Mouse (Mus musculus) kidney, postnatal 0 days (tissue): ENCODE results near the gene Fbxo3. TPM values are rescaled to one million over a fixed set of nuclear protein-coding genes. Genes with fewer than 3 reads are reported as not detected.

Experiments
- ATAC-seq: fragments of 200-750 bp; cut with Nextera tagmentation; replicated peaks from 2 replicates; pipeline ENCODE4 v1.8.0; 2017; ENCODE audit warnings: low read depth, moderate number of reproducible peaks, moderate TSS enrichment, moderate library complexity; ENCODE audit not compliant: low FRiP score
- DNase-seq: peaks from one replicate; pipeline ENCODE4 v3.0.0-alpha.2; 2016; ENCODE audit warnings: low spot score
- H3K27ac ChIP-seq: fragments of 300-500 bp; sonication (generic); 2 replicates; pipeline ENCODE4 v1.5.1; 2014; ENCODE audit warnings: mild to moderate bottlenecking
- H3K27me3 ChIP-seq: fragments of 300-500 bp; sonication (generic); 2 replicates; pipeline ENCODE4 v1.6.1; 2014; ENCODE audit warnings: low read length, mixed read lengths; ENCODE audit not compliant: insufficient read depth
- H3K36me3 ChIP-seq: fragments of 300-500 bp; sonication (generic); 2 replicates; pipeline ENCODE4 v1.6.1; 2014; ENCODE audit warnings: low read length, mixed read lengths; ENCODE audit not compliant: insufficient read depth
- H3K4me1 ChIP-seq: fragments of 300-500 bp; sonication (generic); replicated peaks from 2 replicates; pipeline ENCODE4 v1.6.1; 2014; ENCODE audit warnings: antibody characterized with exemption, low read length, mixed read lengths; ENCODE audit not compliant: insufficient read depth
- H3K4me2 ChIP-seq: fragments of 300-500 bp; sonication (generic); 2 replicates; pipeline ENCODE4 v1.6.1; 2014; ENCODE audit warnings: mild to moderate bottlenecking, low read length, moderate library complexity, mixed read lengths
- H3K4me3 ChIP-seq: fragments of 300-500 bp; sonication (generic); replicated peaks from 2 replicates; pipeline ENCODE4 v1.5.1; 2014; ENCODE audit warnings: low read depth, low read length
- H3K9ac ChIP-seq: fragments of 300-500 bp; sonication (generic); 2 replicates; pipeline ENCODE4 v1.6.1; 2014; ENCODE audit warnings: low read depth, low read length
- H3K9me3 ChIP-seq: fragments of 300-500 bp; sonication (generic); replicated peaks from 2 replicates; pipeline ENCODE4 v1.6.1; 2016; ENCODE audit warnings: low read length, inconsistent platforms, mixed read lengths
- CTCF ChIP-seq: IDR thresholded peaks from 2 replicates; pipeline ENCODE4 v1.5.1; 2016; ENCODE audit warnings: antibody characterized with exemption, low read depth, mild to moderate bottlenecking, moderate library complexity
- WGBS: fragments of 180-500 bp; shearing (Covaris S2); extraction: QIAGEN DNeasy Blood & Tissue Kit; methylation state at CpG from one replicate; pipeline ENCODE4 v1.1.7; 2014; 5-methylcytosine and 5-hydroxymethylcytosine counted together
- polyA plus RNA-seq: library from polyadenylated mRNA; unstranded; fragments of >200 nt; fragmentation: Nextera tagmentation; extraction: Ambion mirVana; gene quantifications from 2 replicates; pipeline ENCODE4 v1.2.1, GENCODE M21; 2015

The Fbxo3 gene
- polyA plus RNA-seq, 1 experiment from 2014 or later: 49.0 TPM

- Histone ChIP-seq H3K27ac (no peak overlapping the region), H3K4me3 (no peak overlapping the region), H3K36me3 (no peaks in the 10 kb centered on the region), H3K27me3 (no peaks in the 10 kb centered on the region), H3K4me1 (0 out of 2 replicates have a peak, but pooled peaks cover 2% of the 10 kb centered on the region), H3K4me2 (no peak overlapping the region), H3K9me3 (no peaks in the 10 kb centered on the region), H3K9ac (no peak overlapping the region)
- ATAC-seq (no peak), DNase-seq (no peak)
- no peak for TF ChIP-seq CTCF
- 78% methylated on average over 7 of the region's 7 CpGs for WGBS
These were observed 4.4 kb upstream of the Fbxo3 start for GRCm38 (mm10) chr2:104023096-104023495.

GRCm38 (mm10) chr2:104024656-104025055 is 2.9 kb upstream of the Fbxo3 start:
- peaks cover 9% of the 10 kb centered on the region; the same call in 1 of the 2 replicates for H3K4me1 ChIP-seq
- H3K27ac ChIP-seq: no peak overlapping the region
- H3K4me3 ChIP-seq: no peak overlapping the region
- DNase-seq (no peak), ATAC-seq (no peak)
- H3K4me2 ChIP-seq: no peak overlapping the region
- TF ChIP-seq CTCF: no peak
- 91% methylated on average over 4 of the region's 4 CpGs for WGBS
- no peaks in the 10 kb centered on the region for H3K36me3 ChIP-seq
- H3K27me3 ChIP-seq: no peaks in the 10 kb centered on the region
- H3K9ac ChIP-seq: no peak overlapping the region
- no peaks in the 10 kb centered on the region for H3K9me3 ChIP-seq

DNA sequence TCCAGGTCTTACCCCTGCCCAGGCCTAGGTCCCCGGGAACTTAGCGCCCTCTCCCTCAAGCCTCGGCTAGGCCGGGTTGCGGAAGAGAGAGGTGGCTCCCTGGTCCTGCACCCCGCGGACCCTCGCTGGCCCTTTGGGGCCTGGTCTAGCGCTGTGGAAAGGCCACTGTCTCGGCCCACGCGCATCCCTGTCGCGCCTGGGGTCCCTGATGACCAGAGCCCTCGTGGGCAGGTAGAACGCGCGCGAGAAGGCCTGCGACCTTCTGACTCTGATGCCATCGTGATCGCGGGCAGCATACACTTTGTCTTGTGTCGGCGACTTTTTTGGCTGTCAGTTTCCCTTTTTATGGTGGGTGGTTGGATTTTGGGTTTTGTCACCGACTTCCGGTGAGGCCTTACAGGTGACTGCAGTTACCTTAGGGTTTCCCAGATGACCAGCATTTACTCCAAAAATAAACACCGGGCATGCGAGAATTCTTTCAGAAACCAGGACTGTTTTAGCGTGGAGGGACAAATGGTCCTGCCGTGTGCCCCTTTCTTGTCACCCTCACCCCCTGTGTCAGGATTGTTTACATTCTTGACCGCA is 710 bp downstream of the Fbxo3 start, which contains the start of gene 4931422A03Rik:
Gene 4931422A03Rik (minus strand): TSS at position 223 of the 585 bp plus-strand sequence.
- Histone ChIP-seq H3K4me3 (peak within 1 kb of the TSS; percentile 98), H3K4me1 (peaks cover 13% of the 10 kb centered on the region; the same call in 1 of the 2 replicates), H3K9me3 (no peaks in the 10 kb centered on the region), H3K4me2 (peak within 1 kb of the TSS; percentile 84), H3K27me3 (no peaks in the 10 kb centered on the region), H3K36me3 (0 out of 2 replicates have a peak, but pooled peaks cover 6% of the 10 kb centered on the region), H3K9ac (peak within 1 kb of the TSS; percentile 93), H3K27ac (peak within 1 kb of the TSS; percentile 75)
- ATAC-seq (peak; percentile 69), DNase-seq (peak; percentile 26)
- under 1% methylated on average over 32 of the region's 32 CpGs for WGBS
- TF ChIP-seq CTCF: 0 out of 2 replicates have a peak, but pooled peaks have one; percentile 3

DNA sequence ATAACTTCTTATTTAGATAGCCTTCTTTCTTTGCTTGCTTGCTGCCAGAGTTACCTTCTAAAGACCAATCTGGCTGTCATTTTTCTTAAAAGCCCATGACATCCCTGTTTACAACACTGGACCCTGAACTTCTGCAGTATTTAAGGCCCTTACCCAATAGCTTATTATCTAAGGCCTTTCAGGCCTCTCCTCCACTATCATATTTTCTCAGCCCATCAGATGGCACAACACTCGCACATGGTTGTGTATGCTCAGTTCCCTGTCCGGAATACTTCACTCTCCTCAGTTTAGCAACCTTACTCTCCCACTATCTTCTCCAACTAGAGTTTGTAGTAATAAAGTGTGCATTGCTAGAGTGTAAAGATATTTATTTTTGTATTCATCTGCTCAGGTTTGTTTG is 1.6 kb downstream of the Fbxo3 start:
- ATAC-seq (no peak), DNase-seq (no peak)
- TF ChIP-seq CTCF: no peak
- 64% methylated on average over 2 of the region's 2 CpGs for WGBS
- peaks cover 13% of the 10 kb centered on the region; the same call in 1 of the 2 replicates for H3K4me1 ChIP-seq
- no peaks in the 10 kb centered on the region for H3K27me3 ChIP-seq
- H3K4me3 ChIP-seq: no peak overlapping the region
- no peak overlapping the region for H3K27ac ChIP-seq
- H3K9ac ChIP-seq: no peak overlapping the region
- peak overlapping the region; percentile 84 for H3K4me2 ChIP-seq
- H3K36me3 ChIP-seq: 0 out of 2 replicates have a peak, but pooled peaks cover 6% of the 10 kb centered on the region
- H3K9me3 ChIP-seq: no peaks in the 10 kb centered on the region

- Histone ChIP-seq H3K36me3 (0 out of 2 replicates have a peak, but pooled peaks cover 8% of the 10 kb centered on the region), H3K27me3 (no peaks in the 10 kb centered on the region), H3K4me1 (peaks cover 13% of the 10 kb centered on the region; the same call in 1 of the 2 replicates), H3K4me2 (no peak overlapping the region), H3K27ac (no peak overlapping the region), H3K9me3 (no peaks in the 10 kb centered on the region), H3K9ac (no peak overlapping the region), H3K4me3 (no peak overlapping the region)
- TF ChIP-seq CTCF: no peak
- DNase-seq (no peak), ATAC-seq (no peak)
- WGBS: 65% methylated on average over 3 of the region's 3 CpGs
These were observed 2.9 kb downstream of the Fbxo3 start for GRCm38 (mm10) chr2:104030381-104030780.

DNA sequence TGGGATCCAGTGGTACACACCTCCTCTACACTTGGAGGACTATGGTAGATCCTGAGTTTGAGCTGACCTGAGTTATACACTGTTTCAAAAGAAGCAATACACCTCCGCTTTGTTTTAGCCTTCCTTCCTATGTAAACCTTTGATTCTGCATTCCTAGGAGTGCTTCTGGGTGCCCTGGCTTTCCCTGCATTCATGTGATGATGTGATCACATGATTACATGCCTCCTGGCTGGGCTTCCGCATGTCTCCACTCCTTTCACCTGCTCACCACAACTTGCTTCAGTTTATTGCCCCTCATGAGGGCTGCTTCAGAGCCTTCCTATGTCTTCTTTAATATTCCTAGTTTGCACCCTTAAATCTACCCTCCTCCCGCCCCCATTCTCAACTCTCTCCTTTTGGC is 4.5 kb downstream of the Fbxo3 start:
- Histone ChIP-seq H3K4me1 (peaks cover 13% of the 10 kb centered on the region; the same call in 1 of the 2 replicates), H3K27ac (no peak overlapping the region), H3K9ac (no peak overlapping the region), H3K9me3 (no peaks in the 10 kb centered on the region), H3K36me3 (0 out of 2 replicates have a peak, but pooled peaks cover 12% of the 10 kb centered on the region), H3K4me3 (no peak overlapping the region), H3K27me3 (no peaks in the 10 kb centered on the region), H3K4me2 (no peak overlapping the region)
- no peak for DNase-seq
- no peak for TF ChIP-seq CTCF
- ATAC-seq: no peak
- 86% methylated on average over 3 of the region's 3 CpGs for WGBS
